Mouse (Mus musculus) C2C12 (cell line): ENCODE results near the gene Dntt.

Experiments
- CEBPB ChIP-seq: IDR thresholded peaks from one replicate; pipeline ENCODE4 v1.6.1; 2011; ENCODE audit warnings: low read depth, mild to moderate bottlenecking, control low read depth, moderate library complexity
- CTCF ChIP-seq: IDR thresholded peaks from one replicate; pipeline ENCODE4 v1.5.1; 2011; ENCODE audit not compliant: control insufficient read depth, insufficient read depth, insufficient read length
- USF1 ChIP-seq: IDR thresholded peaks from one replicate; pipeline ENCODE4 v1.6.1; 2011; ENCODE audit warnings: low read depth, mild to moderate bottlenecking, control low read depth, moderate library complexity

DNA sequence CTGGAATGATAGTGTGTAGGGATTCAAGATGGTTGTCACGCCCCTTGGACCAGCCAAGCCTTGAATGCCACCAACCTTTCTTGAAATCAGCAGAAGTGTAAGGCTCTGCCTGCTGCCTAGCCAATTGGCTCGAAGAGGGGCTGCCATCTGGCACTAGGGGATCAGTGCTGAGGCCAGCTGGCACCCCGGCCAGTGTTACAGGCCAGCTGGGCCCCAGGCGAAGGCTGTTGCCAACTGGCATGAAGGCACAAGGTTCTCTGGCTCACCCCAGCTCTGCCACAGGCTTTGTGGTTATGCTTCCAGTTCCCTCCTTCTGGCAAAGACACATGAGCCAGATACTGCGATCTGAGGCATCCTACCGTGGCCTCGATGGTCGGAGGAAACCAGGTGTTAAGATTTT, 72.3 kb downstream of the Dntt start:
- TF ChIP-seq USF1 (no peak), CTCF (no peak), CEBPB (no peak)
